Mouse (Mus musculus) MEL (cell line): ENCODE results near the gene Gm13420. TPM values are rescaled to one million over a fixed set of nuclear protein-coding genes. Genes with fewer than 3 reads are reported as not detected.

Experiments used
- DNase-seq: peaks from one replicate; pipeline ENCODE4 v3.0.0; 2011; ENCODE audit warnings: low read depth, low spot score
- H3K27ac ChIP-seq: 2 replicates; pipeline ENCODE4 v1.5.1; 2012; ENCODE audit warnings: low read depth, mild to moderate bottlenecking, control low read depth, low read length, moderate library complexity; ENCODE audit not compliant: control insufficient read depth
- H3K27me3 ChIP-seq, 2 experiments: fragments of 150-350 bp in 1 of 2; sonication (generic) in 1 of 2; 2 replicates each; pipeline ENCODE4 v1.6.1; 2012; ENCODE audit warnings: low read length in 2 of 2, mild to moderate bottlenecking in 2 of 2, improper control_type of control experiment in 1 of 2, moderate library complexity in 1 of 2; ENCODE audit not compliant: insufficient read depth in 2 of 2, control insufficient read depth in 1 of 2
- H3K36me3 ChIP-seq, 2 experiments: 2 replicates each; pipeline ENCODE4 v1.6.1; 2012 to 2014; ENCODE audit warnings: low read length in 2 of 2, improper control_type of control experiment in 1 of 2, inconsistent platforms in 1 of 2, mild to moderate bottlenecking in 1 of 2; ENCODE audit not compliant: insufficient read depth in 2 of 2, control insufficient read depth in 1 of 2
- H3K4me1 ChIP-seq, 2 experiments: fragments of 150-350 bp in 1 of 2; sonication (generic) in 1 of 2; 2 replicates each; pipeline ENCODE4 v1.6.1; 2012; ENCODE audit warnings: low read length in 2 of 2, improper control_type of control experiment in 1 of 2, mild to moderate bottlenecking in 1 of 2; ENCODE audit not compliant: insufficient read depth in 2 of 2, control insufficient read depth in 1 of 2
- H3K4me3 ChIP-seq, 2 experiments: fragments of 150-350 bp in 1 of 2; sonication (generic) in 1 of 2; 2 replicates each; pipeline ENCODE4 v1.5.1; 2012; ENCODE audit warnings: low read depth in 2 of 2, low read length in 2 of 2, mild to moderate bottlenecking in 2 of 2, moderate library complexity in 2 of 2, control low read depth in 1 of 2, improper control_type of control experiment in 1 of 2; ENCODE audit not compliant: control insufficient read depth in 1 of 2, insufficient read depth in 1 of 2
- H3K79me2 ChIP-seq: 2 replicates; pipeline ENCODE4 v1.6.1; 2012; ENCODE audit warnings: mild to moderate bottlenecking, low read length, moderate library complexity; ENCODE audit not compliant: control insufficient read depth, poor library complexity, insufficient read depth
- H3K9ac ChIP-seq: 2 replicates; pipeline ENCODE4 v1.6.1; 2012; ENCODE audit warnings: low read depth, mild to moderate bottlenecking, control low read depth, low read length, moderate library complexity; ENCODE audit not compliant: control insufficient read depth, poor library complexity, severe bottlenecking
- H3K9me3 ChIP-seq: fragments of 150-350 bp; sonication (generic); replicated peaks from 2 replicates; pipeline ENCODE4 v1.6.1; 2012; ENCODE audit warnings: mild to moderate bottlenecking, low read length, improper control_type of control experiment, moderate library complexity; ENCODE audit not compliant: insufficient read depth
- CHD1 ChIP-seq: IDR thresholded peaks from 2 replicates; pipeline ENCODE4 v1.6.1; 2012; ENCODE audit warnings: low read depth, mild to moderate bottlenecking, inconsistent platforms, low read length, improper control_type of control experiment
- E2F4 ChIP-seq: IDR thresholded peaks from 2 replicates; pipeline ENCODE4 v1.6.1; 2011; ENCODE audit warnings: low read depth, low read length, improper control_type of control experiment, borderline replicate concordance
- ETS1 ChIP-seq: IDR thresholded peaks from 2 replicates; pipeline ENCODE4 v1.6.1; 2012; ENCODE audit warnings: low read depth, mild to moderate bottlenecking, inconsistent platforms, low read length, improper control_type of control experiment, moderate library complexity
- GABPA ChIP-seq: IDR thresholded peaks from 2 replicates; pipeline ENCODE4 v1.6.1; 2012; ENCODE audit warnings: low read depth, mild to moderate bottlenecking, inconsistent platforms, low read length, improper control_type of control experiment, moderate library complexity
- GATA1 ChIP-seq: IDR thresholded peaks from 2 replicates; pipeline ENCODE4 v1.6.1; 2011; ENCODE audit warnings: low read depth, low read length, improper control_type of control experiment
- HCFC1 ChIP-seq: IDR thresholded peaks from 2 replicates; pipeline ENCODE4 v1.6.1; 2012; ENCODE audit warnings: low read depth, mild to moderate bottlenecking, inconsistent platforms, low read length, improper control_type of control experiment, moderate library complexity
- JUND ChIP-seq: IDR thresholded peaks from 2 replicates; pipeline ENCODE4 v1.6.1; 2011; ENCODE audit warnings: low read depth, mild to moderate bottlenecking, improper control_type of control experiment, low read length
- KAT2A ChIP-seq: conservative IDR thresholded peaks from 2 replicates; pipeline ENCODE4 v1.6.1; 2012; ENCODE audit warnings: low read depth, low read length, improper control_type of control experiment, inconsistent platforms
- MAX ChIP-seq: IDR thresholded peaks from 2 replicates; pipeline ENCODE4 v1.6.1; 2011; ENCODE audit warnings: low read length, improper control_type of control experiment
- MAZ ChIP-seq: IDR thresholded peaks from 2 replicates; pipeline ENCODE4 v1.6.1; 2012; ENCODE audit warnings: low read depth, mild to moderate bottlenecking, inconsistent platforms, low read length, improper control_type of control experiment
- MEF2A ChIP-seq: IDR thresholded peaks from 2 replicates; pipeline ENCODE4 v1.6.1; 2014; ENCODE audit warnings: low read depth, mild to moderate bottlenecking, inconsistent platforms, low read length, improper control_type of control experiment; ENCODE audit not compliant: poor library complexity, insufficient replicate concordance, severe bottlenecking; ENCODE audit errors: extremely low read depth
- MYB ChIP-seq: IDR thresholded peaks from 2 replicates; pipeline ENCODE4 v1.6.1; 2011; ENCODE audit warnings: mild to moderate bottlenecking, low read depth, low read length, improper control_type of control experiment
- NRF1 ChIP-seq: IDR thresholded peaks from 2 replicates; pipeline ENCODE4 v1.6.1; 2014; ENCODE audit warnings: low read depth, mild to moderate bottlenecking, inconsistent platforms, low read length, improper control_type of control experiment, moderate library complexity; ENCODE audit not compliant: poor library complexity, insufficient read depth, severe bottlenecking
- POLR2A ChIP-seq, 2 experiments: IDR thresholded peaks; 2 replicates each; pipeline ENCODE4 v1.6.1; 2011 to 2012; ENCODE audit warnings: low read length in 2 of 2, mild to moderate bottlenecking in 2 of 2, control low read depth in 1 of 2, improper control_type of control experiment in 1 of 2, low read depth in 1 of 2, moderate library complexity in 1 of 2; ENCODE audit not compliant: control insufficient read depth in 1 of 2, insufficient read depth in 1 of 2, poor library complexity in 1 of 2
- POLR2AphosphoS2 ChIP-seq: IDR thresholded peaks from 2 replicates; pipeline ENCODE4 v1.6.1; 2011; ENCODE audit warnings: low read length, improper control_type of control experiment
- SIN3A ChIP-seq: IDR thresholded peaks from 2 replicates; pipeline ENCODE4 v1.6.1; 2012; ENCODE audit warnings: low read length, improper control_type of control experiment, inconsistent platforms
- SMC3 ChIP-seq: IDR thresholded peaks from 2 replicates; pipeline ENCODE4 v1.6.1; 2011; ENCODE audit warnings: low read depth, low read length, improper control_type of control experiment
- TAL1 ChIP-seq: IDR thresholded peaks from 2 replicates; pipeline ENCODE4 v1.6.1; 2012; ENCODE audit warnings: mild to moderate bottlenecking, inconsistent platforms, low read length, moderate library complexity, mixed read lengths
- TBP ChIP-seq: IDR thresholded peaks from 2 replicates; pipeline ENCODE4 v1.8.0; 2011; ENCODE audit warnings: low read depth, low read length, improper control_type of control experiment
- TCF12 ChIP-seq: IDR thresholded peaks from 2 replicates; pipeline ENCODE4 v1.6.1; 2014; ENCODE audit warnings: low read depth, mild to moderate bottlenecking, inconsistent platforms, low read length, improper control_type of control experiment, moderate library complexity
- UBTF ChIP-seq: IDR thresholded peaks from 2 replicates; pipeline ENCODE4 v1.6.1; 2012; ENCODE audit warnings: low read depth, mild to moderate bottlenecking, inconsistent platforms, low read length, improper control_type of control experiment, moderate library complexity, borderline replicate concordance; ENCODE audit not compliant: insufficient read depth
- USF1 ChIP-seq: IDR thresholded peaks from 2 replicates; pipeline ENCODE4 v1.6.1; 2014; ENCODE audit warnings: low read depth, mild to moderate bottlenecking, inconsistent platforms, low read length, improper control_type of control experiment, moderate library complexity
- ZC3H11A ChIP-seq: IDR thresholded peaks from 2 replicates; pipeline ENCODE4 v1.6.1; 2012; ENCODE audit warnings: low read depth, mild to moderate bottlenecking, inconsistent platforms, low read length, improper control_type of control experiment
- ZKSCAN1 ChIP-seq: IDR thresholded peaks from 2 replicates; pipeline ENCODE4 v1.6.1; 2012; ENCODE audit warnings: low read depth, mild to moderate bottlenecking, inconsistent platforms, low read length, improper control_type of control experiment, moderate library complexity
- ZMIZ1 ChIP-seq: IDR thresholded peaks from 2 replicates; pipeline ENCODE4 v1.6.1; 2012; ENCODE audit warnings: low read depth, mild to moderate bottlenecking, inconsistent platforms, low read length, improper control_type of control experiment, moderate library complexity
- polyA plus RNA-seq, 2 experiments: library from polyadenylated mRNA; stranded (reverse) in 1 of 2; unstranded in 1 of 2; fragments of >175 nt in 1 of 2; fragments of >200 nt in 1 of 2; gene quantifications; 2 replicates each; pipeline versions ENCODE4 v1.2.1 to v1.2.4; 2012; ENCODE audit warnings: low replicate concordance in 2 of 2, low read depth in 1 of 2; ENCODE audit not compliant: insufficient read length in 2 of 2, insufficient read depth in 1 of 2, missing spikeins in 1 of 2
- total RNA-seq: library from RNA; depleted of rRNA; stranded (reverse); fragments of 300-350 nt; gene quantifications from 2 replicates; pipeline ENCODE4 v1.2.3, GENCODE M21; 2012

Gm13420 gene
- total and polyA plus RNA-seq, 3 experiments: 0.07 TPM; not detected in 2

- TF ChIP-seq GATA1: peak; percentile 40; the same call in 1 of the 2 replicates
- peak; percentile 65; the same call in 1 of the 2 replicates for TF ChIP-seq JUND
- no peak for TF ChIP-seq ZKSCAN1
- TF ChIP-seq POLR2AphosphoS2: peak; percentile 79; the same call in 1 of the 2 replicates
- no peak for TF ChIP-seq UBTF
- TF ChIP-seq ETS1: peak; percentile 48; the same call in 1 of the 2 replicates
- no peak for TF ChIP-seq MAZ
- peak; percentile 93 for TF ChIP-seq HCFC1
- no peak for TF ChIP-seq TAL1
- TF ChIP-seq KAT2A: peak; percentile 66; the same call in 1 of the 2 replicates
- TF ChIP-seq SIN3A: peak; percentile 81
- peak; percentile 94 for TF ChIP-seq USF1
- no peak for TF ChIP-seq MYB
- no peak for TF ChIP-seq E2F4
- no peak for TF ChIP-seq NRF1
Observed at GRCm38 (mm10) chr2:29787104-29787917, 35.8 kb upstream of the Gm13420 start, which contains the start of gene Coq4 (continued).

- TF ChIP-seq MEF2A (no peak), MAX (no peak), MYB (no peak), SMC3 (no peak), E2F4 (no peak), ZKSCAN1 (no peak), TBP (no peak), ZMIZ1 (no peak), GABPA (no peak), ZC3H11A (no peak), POLR2A (IDR thresholded peaks at IDR 0.05; ENCODE audit: control insufficient read depth in 1 of 2, insufficient read depth in 1 of 2, low read depth in 1 of 2, low read length in 2 of 2, poor library complexity in 1 of 2) (no peak), TCF12 (no peak), CHD1 (no peak), NRF1 (no peak)
- no peak overlapping the region for H3K9ac ChIP-seq
- DNase-seq: no peak
- H3K27ac ChIP-seq: no peak overlapping the region
- no peaks in the 10 kb centered on the region for H3K9me3 ChIP-seq
- no peaks in the 10 kb centered on the region for H3K27me3 ChIP-seq
- H3K4me1 ChIP-seq: peaks cover 0 to 9% of the 10 kb centered on the region in 2 experiments; a peak in 2 of 4 replicates
- H3K36me3 ChIP-seq: peaks cover 10 to 18% of the 10 kb centered on the region in 2 experiments
- no peak overlapping the region for H3K4me3 ChIP-seq
- H3K79me2 ChIP-seq: peaks cover 14% of the 10 kb centered on the region
Observed at GRCm38 (mm10) chr2:29784290-29784689, 32.8 kb upstream of the Gm13420 start.
